Mouse (Mus musculus): ENCODE results near the gene Psph. TPM values are rescaled to one million over a fixed set of nuclear protein-coding genes. Genes with fewer than 3 reads are reported as not detected.

The Psph gene
- total and polyA plus RNA-seq, 3 experiments: 54.8 to 170 (median 148) TPM

GRCm38 (mm10) chr5:129778996-129779716 is 8.1 kb downstream of the Psph start (continued):
- TF ChIP-seq USF1 (IDR thresholded peaks at IDR 0.05; ENCODE audit: low read depth, low read length) (no peak), UBTF (IDR thresholded peaks at IDR 0.05; ENCODE audit: borderline replicate concordance, insufficient read depth, low read depth, low read length) (0 out of 2 replicates have a peak, but pooled peaks have one; percentile 30), POLR2AphosphoS2 (IDR thresholded peaks at IDR 0.05; ENCODE audit: low read length) (peak; percentile 79; the same call in 1 of the 2 replicates), GATA1 (IDR thresholded peaks at IDR 0.05; ENCODE audit: low read depth, low read length) (no peak), BHLHE40 (IDR thresholded peaks at IDR 0.05; ENCODE audit: borderline replicate concordance, low read depth, low read length) (no peak), E2F4 (IDR thresholded peaks at IDR 0.05; ENCODE audit: borderline replicate concordance, low read depth, low read length) (no peak), MYC (IDR thresholded peaks at IDR 0.05; ENCODE audit: low read depth, low read length) (peak; percentile 70; the same call in 1 of the 2 replicates), ZNF384 (IDR thresholded peaks at IDR 0.05; ENCODE audit: low read depth, low read length) (no peak), NELFE (IDR thresholded peaks at IDR 0.05; ENCODE audit: low read depth, low read length) (peak; percentile 80), GABPA (IDR thresholded peaks at IDR 0.05; ENCODE audit: low read depth, low read length) (no peak), SMC3 (IDR thresholded peaks at IDR 0.05; ENCODE audit: low read depth, low read length) (no peak), KAT2A (conservative IDR thresholded peaks at IDR 0.05; ENCODE audit: low read depth, low read length) (no peak; the same call in 1 of the 2 replicates), MAX (IDR thresholded peaks at IDR 0.05; ENCODE audit: low read length) (0 out of 2 replicates have a peak, but pooled peaks have one; percentile 27), MXI1 (IDR thresholded peaks at IDR 0.05; ENCODE audit: low read depth, low read length) (peak; percentile 79), SIN3A (IDR thresholded peaks at IDR 0.05; ENCODE audit: low read length) (peak; percentile 76), TBP (IDR thresholded peaks at IDR 0.05; ENCODE audit: low read depth, low read length) (peak; percentile 79), CHD1 (IDR thresholded peaks at IDR 0.05; ENCODE audit: low read depth, low read length) (no peak)

- Histone ChIP-seq H3K27ac (ENCODE audit: control insufficient read depth, low read depth, low read length) (peak overlapping the region; percentile 51), H3K27me3 (ENCODE audit: control insufficient read depth in 1 of 2, insufficient read depth in 2 of 2, low read length in 2 of 2) (no peaks in the 10 kb centered on the region), H3K36me3 (ENCODE audit: control insufficient read depth in 1 of 2, insufficient read depth in 2 of 2, low read length in 2 of 2) (peaks cover 0 to 8% of the 10 kb centered on the region in 2 experiments; a peak in 2 of 4 replicates), H3K9me3 (replicated peaks; ENCODE audit: insufficient read depth, low read length) (no peaks in the 10 kb centered on the region), H3K4me1 (ENCODE audit: control insufficient read depth in 1 of 2, insufficient read depth in 2 of 2, low read length in 2 of 2) (peaks cover 0 to 2% of the 10 kb centered on the region in 2 experiments; a peak in 2 of 4 replicates), H3K9ac (ENCODE audit: control insufficient read depth, low read depth, low read length, poor library complexity, severe bottlenecking) (peak overlapping the region; percentile 83), H3K79me2 (ENCODE audit: control insufficient read depth, insufficient read depth, low read length, poor library complexity) (peaks cover 15% of the 10 kb centered on the region), H3K4me3 (ENCODE audit: control insufficient read depth in 1 of 2, insufficient read depth in 1 of 2, low read depth in 2 of 2, low read length in 2 of 2) (peak overlapping the region; percentile 87 to 96)
- TF ChIP-seq CHD1 (IDR thresholded peaks at IDR 0.05; ENCODE audit: low read depth, low read length) (no peak), GATA1 (IDR thresholded peaks at IDR 0.05; ENCODE audit: low read depth, low read length) (peak; percentile 33; the same call in 1 of the 2 replicates), ETS1 (IDR thresholded peaks at IDR 0.05; ENCODE audit: low read depth, low read length) (peak; percentile 57; the same call in 1 of the 2 replicates)
- DNase-seq (ENCODE audit: low read depth, low spot score): peak; percentile 47
These were observed 8.8 kb downstream of the Psph start for GRCm38 (mm10) chr5:129778348-129778995.

Measured in MEL (cell line).